Mouse (Mus musculus): ENCODE data around the gene Prune1.

- TF ChIP-seq CTCF (IDR thresholded peaks at IDR 0.05; ENCODE audit: borderline replicate concordance, extremely low read depth, insufficient read depth, insufficient read length): no peak
- TF ChIP-seq POLR2A (IDR thresholded peaks at IDR 0.05; ENCODE audit: borderline replicate concordance, extremely low read depth, insufficient read depth, insufficient read length, poor library complexity, severe bottlenecking): no peak
Measured at GRCm38 (mm10) chr3:95224295-95224694, 57.6 kb downstream of the Prune1 start.

All from brain, embryonic 14.5 days (tissue).